Mouse (Mus musculus): ENCODE measurements around the gene Sec14l1. TPM values are rescaled to one million over a fixed set of nuclear protein-coding genes. Genes with fewer than 3 reads are reported as not detected.
A peak's percentile ranks its signal among the peaks of the same experiment; 100 is the strongest.

Gene Sec14l1
- total RNA-seq, 2 experiments from 2014 or later, result 79.2 to 91.1 TPM

DNA sequence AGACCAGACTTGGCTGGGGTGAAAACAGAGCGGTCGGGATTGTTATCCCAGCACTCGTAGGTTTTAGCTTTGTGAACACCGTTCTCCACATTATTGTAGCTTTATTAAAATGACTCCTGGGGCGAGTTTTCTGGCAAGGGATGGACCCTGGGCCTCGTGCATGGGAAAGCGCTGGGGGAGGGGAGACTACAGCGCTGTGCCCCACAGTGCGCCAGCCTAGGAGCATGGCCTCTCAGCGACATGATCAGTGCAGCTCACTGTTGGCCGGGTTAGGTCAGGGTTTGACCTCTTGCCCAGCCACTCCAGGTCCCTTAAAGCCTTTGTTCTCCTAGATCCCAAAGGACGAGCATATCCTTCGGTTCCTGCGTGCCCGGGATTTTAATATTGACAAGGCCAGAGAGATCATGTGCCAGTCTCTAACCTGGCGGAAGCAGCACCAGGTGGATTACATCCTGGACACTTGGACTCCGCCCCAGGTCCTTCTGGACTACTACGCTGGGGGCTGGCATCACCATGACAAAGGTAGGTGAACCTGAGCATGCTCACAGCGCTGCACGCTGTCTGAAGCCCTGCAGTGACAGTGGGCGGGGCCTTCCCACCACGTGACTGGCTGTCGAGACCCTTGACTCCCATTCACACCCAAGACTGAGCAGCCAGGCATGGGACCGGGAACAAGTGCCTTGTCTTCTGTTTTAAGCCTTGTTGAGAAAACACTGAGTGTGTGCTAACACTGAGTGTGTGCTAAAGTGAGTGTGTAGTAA lies 32.0 kb downstream of the Sec14l1 start:
- no peak for DNase-seq
- intact Hi-C loops (cut with DNase I), result no loop called here

DNA sequence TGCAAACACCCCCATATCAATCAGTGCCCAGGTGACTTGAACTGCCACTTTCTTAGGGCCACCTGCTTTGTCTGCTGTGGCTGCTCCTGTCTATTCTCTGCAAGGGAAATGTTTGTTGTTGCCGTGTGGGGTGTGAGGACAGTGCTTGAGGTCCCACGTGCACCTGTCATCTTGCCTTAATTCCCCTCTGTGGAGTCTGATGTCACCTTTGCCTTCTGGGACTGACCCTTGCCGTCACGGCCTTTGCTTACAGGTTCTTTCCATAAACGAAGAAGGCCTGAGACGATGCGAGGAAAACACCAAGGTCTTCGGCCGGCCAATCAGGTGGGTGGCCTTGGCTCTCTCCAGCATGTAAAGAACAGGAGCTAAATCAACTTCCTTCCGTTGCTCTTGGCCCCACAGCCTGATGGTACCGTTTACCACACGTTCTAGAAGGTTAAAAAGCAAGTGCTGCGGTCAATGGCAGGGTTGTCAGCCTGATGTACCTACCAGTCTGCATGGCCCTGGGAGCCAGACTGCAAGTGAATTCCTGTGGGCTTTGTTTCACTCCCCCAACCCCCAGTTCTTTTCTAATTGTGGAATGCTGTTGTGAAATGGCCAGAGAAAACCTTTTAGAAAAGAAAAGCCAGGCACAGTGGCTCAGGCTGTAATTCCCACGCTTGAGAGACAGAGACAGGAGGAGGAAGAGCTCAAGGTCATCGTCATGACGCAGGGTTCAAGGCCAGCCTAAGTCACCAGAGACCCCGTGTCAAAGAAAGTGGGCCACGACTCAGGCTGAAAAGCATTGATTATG lies 34.1 kb downstream of the Sec14l1 start:
- no peak for DNase-seq
- intact Hi-C loops (cut with DNase I), result no loop called here

DNA sequence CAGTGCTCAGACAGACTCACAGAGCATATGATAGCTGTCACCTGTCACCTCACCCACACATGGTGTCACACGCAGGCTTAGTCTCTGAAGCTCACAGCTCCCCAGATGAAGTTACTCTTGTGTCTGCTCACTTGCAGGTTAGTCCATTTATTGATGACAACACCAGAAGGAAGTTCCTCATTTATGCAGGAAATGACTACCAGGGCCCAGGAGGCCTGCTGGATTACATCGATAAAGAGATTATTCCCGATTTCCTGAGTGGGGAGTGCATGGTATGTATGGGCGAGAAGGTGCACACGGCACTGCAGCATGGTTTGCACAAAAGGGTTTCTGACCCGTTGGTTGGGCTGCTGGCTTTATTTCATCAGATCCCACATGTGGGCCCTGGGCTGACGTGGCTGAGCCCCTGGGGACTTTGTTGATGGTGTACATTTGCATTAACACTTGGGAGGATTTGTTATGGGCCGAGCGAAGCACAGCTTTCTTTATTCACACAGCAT lies 35.5 kb downstream of the Sec14l1 start:
- DNase-seq, result no peak

DNA sequence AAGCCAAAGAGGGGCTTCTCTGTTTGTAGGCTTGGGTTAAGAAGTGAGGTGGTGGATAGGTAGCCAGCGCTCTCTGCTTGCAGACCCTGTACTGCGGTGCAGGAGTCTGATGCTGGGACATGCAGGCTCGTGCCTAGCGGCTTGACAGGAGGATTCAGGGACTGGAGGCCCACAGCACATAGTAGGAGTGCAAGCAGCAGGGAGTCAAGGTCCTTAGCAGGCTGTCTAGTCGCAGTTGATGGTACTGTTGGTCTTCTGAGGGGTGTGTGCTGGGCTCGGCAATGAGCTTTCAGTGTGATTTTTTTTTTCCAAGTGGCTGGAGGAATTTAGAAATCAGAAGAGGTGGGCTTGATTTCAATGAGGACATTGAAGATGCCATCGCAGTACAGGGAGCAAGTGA lies 36.5 kb downstream of the Sec14l1 start:
- no peak for DNase-seq
- intact Hi-C loops (cut with DNase I), result no loop called here

More for the DNA sequence above, 35.5 kb downstream of the Sec14l1 start:
- intact Hi-C loops (cut with DNase I), result no loop called here

- DNase-seq, result no peak
- intact Hi-C loops (cut with DNase I), result no loop called here
Observed at GRCm38 (mm10) chr11:117152541-117152940, 37.6 kb downstream of the Sec14l1 start.

DNA sequence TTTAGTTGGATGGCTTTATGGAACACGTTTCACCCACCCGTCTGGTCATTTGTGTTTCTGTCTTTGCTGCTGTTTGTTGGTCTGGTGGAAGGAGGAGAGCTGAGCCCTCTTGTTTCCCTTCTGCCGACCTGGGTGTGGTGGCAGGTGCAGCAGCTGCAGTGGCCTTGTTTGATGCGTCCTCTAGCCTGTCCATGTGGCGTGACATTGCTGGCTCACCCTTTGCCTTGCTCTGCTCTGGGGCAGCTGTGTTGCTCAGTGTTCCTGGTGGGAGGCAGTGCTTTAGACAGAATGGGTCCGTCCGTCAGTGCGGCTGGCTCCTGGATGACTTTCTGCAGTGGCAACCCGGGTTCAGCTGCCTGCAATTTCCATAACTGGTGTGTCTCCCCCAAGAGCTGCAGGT lies 38.6 kb downstream of the Sec14l1 start:
- no peak for DNase-seq
- intact Hi-C loops (cut with DNase I), result no loop called here

GRCm38 (mm10) chr11:117154088-117154815 lies 39.3 kb downstream of the Sec14l1 start:
- DNase-seq, result peak in 1 of 2 experiments; percentile 47
- intact Hi-C loops (cut with DNase I), result no loop called here

DNA sequence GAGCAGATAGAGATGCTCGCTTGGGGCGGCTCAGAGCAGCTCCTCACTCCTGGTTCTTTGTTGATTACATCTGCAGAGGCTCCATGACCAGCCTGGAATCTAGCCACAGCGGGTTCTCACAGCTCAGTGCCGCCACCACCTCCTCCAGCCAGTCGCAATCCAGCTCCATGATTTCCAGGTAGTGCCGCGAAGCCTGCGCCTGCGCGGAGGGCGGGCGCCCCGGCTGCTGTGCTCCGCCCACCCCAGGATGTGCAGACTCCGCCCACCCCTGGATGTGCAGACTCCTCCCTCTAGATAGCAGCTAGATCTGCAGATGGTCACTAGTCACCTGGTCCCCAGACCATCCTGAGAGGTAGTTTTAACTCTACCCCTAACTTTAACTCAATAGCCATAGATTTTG lies 41.8 kb downstream of the Sec14l1 start:
- no peak for DNase-seq
- intact Hi-C loops (cut with DNase I), result no loop called here

- intact Hi-C loops (cut with DNase I), result no loop called here
- peak; percentile 45 to 53 for DNase-seq
Observed at GRCm38 (mm10) chr11:117158343-117158742, 43.4 kb downstream of the Sec14l1 start.

GRCm38 (mm10) chr11:117159257-117159945 lies 44.4 kb downstream of the Sec14l1 start:
- no peak for DNase-seq

DNA sequence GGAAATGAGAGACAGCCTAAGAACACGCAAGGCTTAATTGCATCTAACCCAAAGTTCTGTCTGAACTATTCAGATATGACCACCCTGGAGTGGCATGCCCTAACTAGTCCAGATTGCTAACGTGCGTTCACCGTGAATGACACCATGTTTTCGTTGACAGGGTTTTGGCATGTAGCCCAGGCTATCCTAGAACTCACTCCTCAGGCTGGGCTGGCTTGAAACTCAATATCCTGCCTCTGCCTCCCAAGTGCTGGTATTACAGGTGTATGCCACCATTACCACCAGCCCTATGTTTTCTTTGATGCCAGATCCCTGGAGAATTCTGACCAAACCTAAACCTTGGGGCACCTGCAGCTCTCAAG lies 45.0 kb downstream of the Sec14l1 start:
- intact Hi-C loops (cut with DNase I), result no loop called here
- DNase-seq, result peak; percentile 68 to 73

More at GRCm38 (mm10) chr11:117159257-117159945, 44.4 kb downstream of the Sec14l1 start:
- intact Hi-C loops (cut with DNase I), result no loop called here

DNA sequence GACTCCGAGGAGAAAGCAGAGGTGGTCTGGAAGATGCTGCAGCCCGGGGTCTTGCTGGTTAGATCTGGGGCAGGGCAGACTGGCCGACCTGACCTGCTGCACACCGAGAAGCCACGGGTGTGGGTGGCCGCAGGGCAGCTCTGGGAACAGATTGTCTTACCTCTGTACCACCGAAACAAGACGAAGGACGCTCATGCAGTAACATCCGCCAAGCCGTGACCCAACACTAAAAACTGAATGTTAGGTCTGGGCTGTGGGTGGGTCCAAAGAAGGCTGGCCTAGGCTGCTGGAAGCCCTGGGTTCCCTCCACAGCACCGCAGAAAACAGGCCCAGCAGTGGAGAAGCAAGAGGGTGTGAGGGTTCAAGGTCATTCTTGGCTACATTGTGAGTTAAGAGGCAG lies 45.8 kb downstream of the Sec14l1 start:
- intact Hi-C loops (cut with DNase I), result no loop called here
- DNase-seq, result no peak

- intact Hi-C loops (cut with DNase I), result no loop called here
- DNase-seq, result no peak
Observed at GRCm38 (mm10) chr11:117161574-117161973, 46.6 kb downstream of the Sec14l1 start.

GRCm38 (mm10) chr11:117163098-117163497 lies 48.1 kb downstream of the Sec14l1 start:
- intact Hi-C loops (cut with DNase I), result no loop called here

DNA sequence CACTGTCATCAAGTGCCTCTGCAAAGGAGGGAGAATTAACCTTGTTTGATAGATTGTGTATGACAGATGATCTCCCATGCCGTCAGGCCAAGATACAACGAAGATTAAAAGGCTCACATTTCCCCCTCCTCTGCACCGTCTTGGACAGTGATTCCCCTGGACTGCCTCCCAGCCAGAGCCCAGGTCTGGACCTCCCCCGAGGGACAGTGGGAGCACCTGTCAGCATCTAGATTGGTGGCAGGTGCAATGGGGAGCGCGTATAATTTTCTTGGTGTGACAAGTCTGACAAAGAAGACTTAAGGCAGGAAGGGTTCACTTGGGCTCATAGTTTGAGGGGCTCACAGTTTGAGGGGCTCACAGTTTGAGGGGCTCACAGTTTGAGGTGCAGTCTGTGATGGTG lies 48.8 kb downstream of the Sec14l1 start:
- intact Hi-C loops (cut with DNase I), result no loop called here
- no peak for DNase-seq

More at GRCm38 (mm10) chr11:117163098-117163497, 48.1 kb downstream of the Sec14l1 start:
- DNase-seq, result no peak

GRCm38 (mm10) chr11:117168278-117169087 lies 53.5 kb downstream of the Sec14l1 start:
- peak; percentile 39 to 53 for DNase-seq
- intact Hi-C loops (cut with DNase I), result no loop called here

DNA sequence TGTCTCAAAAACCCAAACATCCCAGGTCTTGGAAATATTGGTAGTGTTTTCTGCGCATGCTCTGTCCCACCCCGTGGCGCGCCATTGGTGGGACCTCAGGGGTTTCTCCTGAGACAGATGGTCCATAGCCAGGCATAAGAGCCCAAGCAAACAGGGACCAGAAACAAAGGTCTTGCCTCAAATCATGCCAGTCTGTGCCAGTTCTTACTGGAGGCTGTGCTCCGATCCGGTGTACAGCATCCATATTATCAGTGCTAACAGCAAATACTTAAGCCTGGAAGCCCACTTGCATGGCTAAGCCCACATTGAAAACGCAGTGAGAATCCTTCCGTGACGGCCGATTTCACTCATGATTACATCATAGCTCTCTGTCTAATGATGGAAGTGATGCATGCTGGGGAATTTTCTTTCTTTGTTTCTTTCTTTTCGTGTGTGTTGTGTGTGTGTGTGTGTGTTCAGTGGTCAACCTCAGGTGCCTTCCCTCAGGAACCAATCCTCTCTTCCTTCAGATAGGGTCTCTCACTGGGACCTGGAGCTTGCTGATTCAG lies 54.2 kb downstream of the Sec14l1 start:
- no peak for DNase-seq
- intact Hi-C loops (cut with DNase I), result no loop called here

- no peak for DNase-seq
- intact Hi-C loops (cut with DNase I), result loop anchor here (5.0 kb wide), 1 partner anchor 33 kb away; no protein-coding TSS in a partner anchor
Observed at GRCm38 (mm10) chr11:117169801-117170565, 55.0 kb downstream of the Sec14l1 start.
